Mouse (Mus musculus) testis, adult 10 weeks (tissue): Measurements from ENCODE around the gene AI481877. TPM values are rescaled to one million over a fixed set of nuclear protein-coding genes. Genes with fewer than 3 reads are reported as not detected.

Experiments used
- polyA plus RNA-seq: library from polyadenylated mRNA; stranded (reverse); fragments of 350-450 nt; fragmentation: Illumina TruSeq; extraction: RNeasy Lipid Tissue Mini Kit (QIAGEN cat#74804); gene quantifications from one replicate; pipeline ENCODE4 v1.2.3, GENCODE M21; 2014; ENCODE audit warnings: low read depth, low replicate concordance

AI481877 gene
- 18.7 TPM for polyA plus RNA-seq

GRCm38 (mm10) chr4:59138507-59139033 is at the start of gene AI481877:
TSS of gene AI481877 (minus strand) at chr4:59138983.

GRCm38 (mm10) chr4:59034918-59035785 is 103.6 kb downstream of the AI481877 start, which contains the start of gene Gng10:
TSS of gene Gng10 (plus strand) at chr4:59035088.

GRCm38 (mm10) chr4:59002948-59003805 is 135.6 kb downstream of the AI481877 start, which contains the start of gene Gm20503:
TSS of gene Gm20503 (plus strand) at chr4:59003210.

DNA sequence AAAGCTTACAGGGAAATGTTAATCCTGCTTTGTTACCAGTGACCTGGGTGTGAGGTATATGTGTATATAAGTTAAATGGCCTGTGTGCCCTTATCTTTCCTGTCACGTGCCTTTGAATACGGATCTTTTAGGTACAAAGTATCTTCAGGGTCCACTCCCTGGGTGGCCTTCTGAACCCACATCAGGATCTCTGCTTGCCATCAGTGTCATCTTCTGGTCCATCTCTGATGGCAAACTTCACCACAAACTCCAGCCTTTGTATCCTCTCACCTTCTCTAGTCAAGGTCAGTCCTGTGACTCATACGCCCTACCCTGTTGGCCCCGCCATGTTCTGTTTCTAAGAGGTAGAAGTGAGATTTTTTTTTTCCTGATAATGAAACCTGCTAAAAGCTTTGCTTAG is 144.0 kb downstream of the AI481877 start, which contains the start of gene Dnajc25:
Gene Dnajc25, plus strand, starts transcription at position 301 of the 400 bp plus-strand sequence.

Other genes starting within 250 kb of the AI481877 start
- gene Ecpas, start 226.2 kb downstream of the AI481877 start, polyA plus RNA-seq = 91.5 TPM
- 1.4 TPM for gene Zkscan16, start 195.4 kb downstream of the AI481877 start, polyA plus RNA-seq
- gene Ptgr1, start 151.9 kb downstream of the AI481877 start, polyA plus RNA-seq = 11.8 TPM
- 21.1 TPM for gene Dnajc25, start 143.9 kb downstream of the AI481877 start, polyA plus RNA-seq
- not detected for gene Gm20503, start 135.8 kb downstream of the AI481877 start, polyA plus RNA-seq
- 50.9 TPM for gene Gng10, start 103.9 kb downstream of the AI481877 start, polyA plus RNA-seq
- 22.6 TPM for gene Ugcg, start 50.3 kb upstream of the AI481877 start, polyA plus RNA-seq